Mouse (Mus musculus): ENCODE measurements around the gene Timm9.
A peak's percentile ranks its signal among the peaks of the same experiment; 100 is the strongest.

Timm9 gene

DNA sequence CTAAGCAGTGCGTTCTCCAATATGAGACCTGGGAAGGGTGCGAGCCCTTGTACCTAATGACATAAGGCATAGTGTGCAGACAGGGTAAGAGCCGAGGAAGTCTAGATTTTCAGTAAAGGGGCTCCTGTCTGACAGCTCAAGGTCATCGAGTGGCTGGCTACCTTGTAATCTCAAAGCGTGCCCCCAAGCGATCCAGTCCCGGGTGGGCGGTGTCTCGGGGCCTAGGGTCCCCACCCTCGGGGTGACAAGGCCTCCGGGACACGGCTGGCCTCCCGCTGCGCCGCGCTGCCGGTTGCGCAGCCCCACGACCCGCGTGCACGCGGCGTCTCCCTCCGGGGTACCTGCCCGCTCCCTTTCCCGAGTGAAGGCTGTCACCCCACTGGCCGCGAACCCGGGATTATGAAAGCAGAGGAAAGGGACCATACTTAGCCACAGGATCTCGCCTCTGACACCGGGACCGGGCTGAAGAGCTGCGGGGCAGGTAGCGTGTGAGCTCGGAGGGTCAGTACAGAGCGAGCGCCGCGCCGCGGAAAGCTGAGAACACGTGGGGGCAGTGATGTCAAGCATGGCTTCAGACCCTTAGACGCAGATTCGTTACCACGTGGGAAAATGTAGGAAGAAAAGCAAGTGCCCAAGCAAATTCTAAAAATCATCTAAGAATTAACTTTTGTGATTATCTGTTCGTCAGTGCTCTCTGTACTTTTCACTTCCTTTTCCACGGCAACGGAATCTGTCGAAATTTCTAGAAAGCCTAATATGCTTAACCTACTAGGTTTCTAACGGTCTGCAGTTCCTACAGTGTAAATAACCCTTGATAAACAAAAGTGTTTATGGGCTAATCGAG is at the start of gene Timm9, which contains the start of gene 2700049A03Rik:
Gene Timm9, minus strand, starts transcription at position 555 of the 844 bp plus-strand sequence.
Gene 2700049A03Rik, plus strand, starts transcription at position 719 of the 844 bp plus-strand sequence.
- peak; percentile 79 for DNase-seq (ENCODE audit: extremely low spot score, low spot score)

GRCm38 (mm10) chr12:71184396-71184795 is 47.9 kb upstream of the Timm9 start:
- no peak for DNase-seq (ENCODE audit: extremely low spot score, low spot score)

GRCm38 (mm10) chr12:71183736-71184135 is 47.3 kb upstream of the Timm9 start:
- DNase-seq (ENCODE audit: extremely low spot score, low spot score): no peak

GRCm38 (mm10) chr12:71169911-71170310 is 33.4 kb upstream of the Timm9 start:
- DNase-seq (ENCODE audit: extremely low spot score, low spot score): no peak

- DNase-seq (ENCODE audit: extremely low spot score, low spot score): no peak
These were observed 27.9 kb upstream of the Timm9 start for GRCm38 (mm10) chr12:71164410-71164809.

- DNase-seq (ENCODE audit: extremely low spot score, low spot score): no peak
These were observed 21.5 kb upstream of the Timm9 start for GRCm38 (mm10) chr12:71157974-71158373.

- DNase-seq (ENCODE audit: extremely low spot score, low spot score): no peak
These were observed 18.5 kb upstream of the Timm9 start for GRCm38 (mm10) chr12:71154979-71155378.

GRCm38 (mm10) chr12:71150167-71150566 is 13.7 kb upstream of the Timm9 start:
- no peak for DNase-seq (ENCODE audit: extremely low spot score, low spot score)

DNA sequence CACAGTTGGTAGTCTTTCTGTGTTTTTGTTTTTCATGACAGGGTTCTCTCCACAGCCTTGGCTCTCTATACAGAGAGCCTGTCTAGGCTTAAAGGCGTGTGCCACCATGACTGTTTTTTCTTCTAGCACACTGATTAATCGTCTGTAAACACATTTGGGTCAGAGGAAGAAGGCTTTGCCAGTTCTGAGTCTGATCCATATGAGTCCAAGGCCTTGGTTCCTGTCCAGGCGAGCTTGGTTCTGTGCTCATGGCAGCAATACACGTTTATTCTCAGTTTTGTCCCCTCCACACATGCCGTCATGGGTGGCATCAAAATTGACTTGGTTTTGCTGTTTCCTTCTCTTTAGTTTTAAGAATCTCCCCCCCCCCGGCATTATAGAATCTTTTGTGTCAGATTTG is 13.0 kb upstream of the Timm9 start:
- no peak for DNase-seq (ENCODE audit: extremely low spot score, low spot score)

DNA sequence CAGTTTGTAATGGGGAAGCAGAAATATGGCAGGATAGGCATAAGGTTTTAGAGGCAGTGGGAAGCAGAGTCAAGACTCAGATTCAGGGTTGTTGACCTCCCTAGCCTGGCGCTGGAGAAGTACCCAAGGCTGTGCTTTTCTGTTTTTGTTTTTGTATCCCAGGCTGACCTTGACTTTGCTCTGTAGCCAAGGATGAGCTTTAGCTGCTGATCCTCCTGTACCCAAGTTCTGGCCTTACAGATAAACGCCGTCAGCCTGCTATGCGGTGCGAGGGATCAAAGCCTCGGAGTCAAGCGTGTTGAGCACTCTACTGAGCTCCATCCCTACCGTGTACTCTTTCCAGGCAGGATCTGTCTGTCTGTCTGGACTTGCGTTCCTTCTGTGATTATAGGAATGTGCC is 12.3 kb upstream of the Timm9 start:
- DNase-seq (ENCODE audit: extremely low spot score, low spot score): no peak

DNA sequence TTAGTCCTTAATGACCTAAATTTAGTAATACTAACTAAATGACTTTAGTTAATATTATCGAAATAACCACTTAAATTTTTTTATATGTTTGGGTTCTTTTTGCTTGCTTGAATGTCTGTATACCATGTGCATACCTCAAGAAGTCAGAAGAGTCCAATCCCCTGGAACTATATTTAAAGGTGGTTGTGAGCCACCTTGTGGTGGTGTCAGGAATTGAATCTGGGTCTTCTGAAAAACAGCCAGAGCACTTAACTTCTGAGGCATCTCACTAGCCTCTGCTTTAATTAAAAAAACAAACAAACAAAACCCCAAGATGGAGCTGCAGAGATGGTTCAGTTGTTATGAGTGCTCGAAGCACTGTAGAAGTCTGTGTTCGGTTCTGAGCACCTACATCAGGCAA is 11.2 kb upstream of the Timm9 start:
- peak; percentile 24 for DNase-seq (ENCODE audit: extremely low spot score, low spot score)

DNA sequence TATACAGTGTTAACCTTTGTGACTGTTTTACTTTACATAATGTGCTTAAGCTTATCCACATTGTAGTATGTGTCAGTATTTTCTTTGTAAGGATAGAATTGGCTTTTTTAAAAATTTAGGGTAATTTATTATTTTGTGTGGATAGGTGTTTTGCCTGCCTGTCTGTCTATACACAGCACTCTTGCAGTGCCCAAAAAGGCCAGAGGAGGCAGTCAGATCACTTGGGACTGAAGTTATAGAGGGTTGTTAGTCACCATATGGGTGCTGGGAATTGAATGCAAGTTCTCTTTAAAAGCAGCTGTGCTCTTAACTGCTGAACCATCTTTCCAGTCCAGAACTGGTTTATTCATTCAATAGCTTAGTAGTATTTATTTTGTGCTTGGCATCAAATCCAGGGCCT is 4.7 kb upstream of the Timm9 start:
- no peak for DNase-seq (ENCODE audit: extremely low spot score, low spot score)

GRCm38 (mm10) chr12:71139258-71139828 is 2.9 kb upstream of the Timm9 start:
- no peak for DNase-seq (ENCODE audit: extremely low spot score, low spot score)

GRCm38 (mm10) chr12:71137686-71138085 is 1.2 kb upstream of the Timm9 start:
- DNase-seq (ENCODE audit: extremely low spot score, low spot score): no peak

DNA sequence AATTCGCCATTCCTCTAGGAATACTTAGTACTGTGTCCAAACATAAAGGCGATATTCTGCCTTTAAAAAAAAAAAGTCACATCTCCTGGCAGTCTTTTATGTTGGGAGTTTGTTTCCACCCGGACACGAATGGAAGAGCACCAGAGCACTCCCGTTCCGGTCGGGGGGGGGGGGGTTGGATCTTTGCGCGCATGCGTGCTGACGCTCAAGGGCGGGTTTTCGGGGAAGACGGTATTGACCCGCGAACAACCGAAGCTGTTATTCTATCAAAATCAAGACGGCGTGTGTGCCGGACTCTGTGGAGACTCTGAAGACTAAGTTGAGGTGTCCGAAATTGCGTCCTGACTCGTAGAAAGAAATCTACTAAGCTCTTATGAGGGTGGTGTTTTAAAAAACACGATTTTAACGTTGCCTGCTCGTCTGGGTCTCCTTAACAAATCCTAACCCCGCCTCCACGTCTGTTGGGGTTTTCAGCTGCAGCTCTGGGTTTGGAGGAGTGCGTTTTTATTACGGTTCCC is 549 bp upstream of the Timm9 start:
- peak; percentile 92 for DNase-seq (ENCODE audit: extremely low spot score, low spot score)

DNA sequence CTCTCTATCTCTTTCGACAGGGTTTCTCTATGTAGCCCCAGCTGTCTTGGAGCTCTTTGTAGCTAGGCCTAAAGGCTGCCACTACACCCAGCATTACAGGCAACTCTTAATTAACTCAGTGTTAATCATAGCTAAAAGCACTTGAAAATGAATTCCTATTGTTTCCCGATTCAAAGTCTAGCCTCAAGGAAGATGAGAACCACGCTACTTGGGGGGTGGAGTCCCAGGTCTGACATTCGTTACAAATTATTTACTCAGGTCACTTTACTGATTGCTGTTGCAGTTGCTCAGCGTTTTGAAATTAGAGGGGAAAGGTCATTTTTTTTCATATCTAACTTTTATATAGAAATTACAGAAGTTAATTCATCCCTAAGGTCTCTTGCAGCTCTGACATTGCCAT is 903 bp downstream of the Timm9 start:
- no peak for DNase-seq (ENCODE audit: extremely low spot score, low spot score)

- no peak for DNase-seq (ENCODE audit: extremely low spot score, low spot score)
These were observed 13.2 kb downstream of the Timm9 start for GRCm38 (mm10) chr12:71123286-71123685.

DNA sequence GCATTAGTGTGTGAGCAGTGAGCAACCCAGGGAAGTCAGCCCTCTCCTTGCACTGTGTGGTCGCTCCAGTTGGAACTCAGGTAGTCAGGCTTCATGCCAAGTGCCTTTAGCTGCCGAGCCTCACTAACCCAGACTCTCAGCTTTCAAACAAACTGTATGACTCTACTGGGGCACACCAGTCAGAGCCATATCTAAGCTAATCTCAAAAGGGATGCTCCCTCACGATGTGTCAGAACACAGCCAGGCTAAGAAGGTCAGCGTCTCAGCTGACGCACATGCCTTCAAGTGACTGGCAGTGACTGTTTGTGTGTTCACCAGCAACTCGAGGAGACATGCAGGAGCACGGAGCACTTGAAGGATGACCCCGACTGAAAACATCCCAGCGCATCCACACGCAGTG is 13.8 kb downstream of the Timm9 start:
- no peak for DNase-seq (ENCODE audit: extremely low spot score, low spot score)

- DNase-seq (ENCODE audit: extremely low spot score, low spot score): no peak
These were observed 20.1 kb downstream of the Timm9 start for GRCm38 (mm10) chr12:71116411-71116810.

GRCm38 (mm10) chr12:71113675-71114288 is 22.7 kb downstream of the Timm9 start:
- DNase-seq (ENCODE audit: extremely low spot score, low spot score): no peak

DNA sequence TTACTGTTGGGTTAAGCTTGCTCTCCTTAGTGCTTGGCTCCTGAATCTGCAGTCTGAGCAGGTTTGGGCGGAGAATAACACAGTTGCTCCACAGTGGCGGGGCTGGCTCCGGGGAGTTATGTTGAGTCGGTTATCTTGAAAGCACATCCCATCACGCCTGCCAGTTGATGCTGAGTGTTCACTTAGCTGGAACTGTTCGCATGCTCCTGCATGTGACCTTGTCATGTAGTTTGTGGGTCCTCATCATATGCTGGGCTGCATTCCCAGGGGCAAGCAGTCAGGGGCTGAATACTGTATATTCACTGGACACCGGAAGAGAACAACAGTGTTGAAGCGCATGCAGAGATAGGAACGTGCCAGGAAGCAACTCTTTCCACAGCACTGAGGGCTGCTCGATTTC is 23.4 kb downstream of the Timm9 start:
- DNase-seq (ENCODE audit: extremely low spot score, low spot score): no peak

- DNase-seq (ENCODE audit: extremely low spot score, low spot score): peak; percentile 45
These were observed 25.2 kb downstream of the Timm9 start, which contains the start of gene Tomm20l for GRCm38 (mm10) chr12:71111331-71111730. Gene Tomm20l (plus strand): TSS chr12:71111428.

All from neural tube, embryonic 10.5 days (tissue).